Mouse (Mus musculus) MEL (cell line): Measurements from ENCODE around the gene Slc30a9.

Experiments used
- CHD2 ChIP-seq: IDR thresholded peaks from 2 replicates; pipeline ENCODE4 v1.6.1; 2011; ENCODE audit warnings: low read length, improper control_type of control experiment
- CTCF ChIP-seq, 3 experiments: IDR thresholded peaks in 2 of 3; conservative IDR thresholded peaks in 1 of 3; 2 replicates each; pipeline ENCODE4 v1.5.1; 2011 to 2012; ENCODE audit warnings: low read length in 3 of 3, low read depth in 2 of 3, mild to moderate bottlenecking in 2 of 3, improper control_type of control experiment in 1 of 3, inconsistent platforms in 1 of 3, mixed read lengths in 1 of 3, moderate library complexity in 1 of 3; ENCODE audit not compliant: control insufficient read depth in 1 of 3, insufficient read depth in 1 of 3, poor library complexity in 1 of 3, severe bottlenecking in 1 of 3
- E2F4 ChIP-seq: IDR thresholded peaks from 2 replicates; pipeline ENCODE4 v1.6.1; 2011; ENCODE audit warnings: low read depth, low read length, improper control_type of control experiment, borderline replicate concordance
- GATA1 ChIP-seq: IDR thresholded peaks from 2 replicates; pipeline ENCODE4 v1.6.1; 2011; ENCODE audit warnings: low read depth, low read length, improper control_type of control experiment
- MAFK ChIP-seq: IDR thresholded peaks from 2 replicates; pipeline ENCODE4 v1.6.1; 2011; ENCODE audit warnings: low read depth, mild to moderate bottlenecking, low read length, improper control_type of control experiment, borderline replicate concordance
- MYB ChIP-seq: IDR thresholded peaks from 2 replicates; pipeline ENCODE4 v1.6.1; 2011; ENCODE audit warnings: mild to moderate bottlenecking, low read depth, low read length, improper control_type of control experiment
- POLR2A ChIP-seq, 2 experiments: IDR thresholded peaks; 2 replicates each; pipeline ENCODE4 v1.6.1; 2011 to 2012; ENCODE audit warnings: low read length in 2 of 2, mild to moderate bottlenecking in 2 of 2, control low read depth in 1 of 2, improper control_type of control experiment in 1 of 2, low read depth in 1 of 2, moderate library complexity in 1 of 2; ENCODE audit not compliant: control insufficient read depth in 1 of 2, insufficient read depth in 1 of 2, poor library complexity in 1 of 2
- POLR2AphosphoS2 ChIP-seq: IDR thresholded peaks from 2 replicates; pipeline ENCODE4 v1.6.1; 2011; ENCODE audit warnings: low read length, improper control_type of control experiment
- ZC3H11A ChIP-seq: IDR thresholded peaks from 2 replicates; pipeline ENCODE4 v1.6.1; 2012; ENCODE audit warnings: low read depth, mild to moderate bottlenecking, inconsistent platforms, low read length, improper control_type of control experiment

DNA sequence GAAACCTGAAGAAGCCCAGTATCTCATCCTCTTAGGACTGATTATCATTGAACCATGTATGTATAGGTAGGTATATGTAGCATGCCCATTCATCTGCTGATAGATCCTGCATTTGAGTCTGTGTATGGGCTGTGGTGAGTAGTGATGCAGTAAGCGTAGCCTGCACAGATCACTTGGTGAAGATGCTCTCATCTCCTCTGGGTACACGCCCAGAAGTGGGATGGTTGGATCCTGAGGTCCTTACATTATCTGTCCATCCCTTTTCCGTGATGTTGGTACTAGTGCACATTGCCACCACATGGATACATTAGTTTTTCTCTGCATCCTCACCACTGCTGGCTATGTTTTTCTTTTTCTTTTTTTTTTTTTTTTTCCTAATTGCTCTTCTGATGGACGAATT is 26.9 kb upstream of the Slc30a9 start:
- TF ChIP-seq CTCF (IDR thresholded peaks at IDR 0.05 in 2 of 3, conservative IDR thresholded peaks at IDR 0.05 in 1 of 3; ENCODE audit: control insufficient read depth in 1 of 3, insufficient read depth in 1 of 3, low read depth in 2 of 3, low read length in 3 of 3, poor library complexity in 1 of 3, severe bottlenecking in 1 of 3) = no peak
- no peak for TF ChIP-seq E2F4
- no peak for TF ChIP-seq MAFK
- TF ChIP-seq CHD2 = no peak
- no peak for TF ChIP-seq ZC3H11A
- TF ChIP-seq POLR2AphosphoS2 = no peak
- TF ChIP-seq MYB = no peak
- no peak for TF ChIP-seq GATA1
- TF ChIP-seq POLR2A (IDR thresholded peaks at IDR 0.05; ENCODE audit: control insufficient read depth in 1 of 2, insufficient read depth in 1 of 2, low read depth in 1 of 2, low read length in 2 of 2, poor library complexity in 1 of 2) = no peak
